Mouse (Mus musculus) embryonic fibroblast, embryonic 13.5 days (primary cell): Measurements from ENCODE around the gene Wscd2. TPM values are rescaled to one million over a fixed set of nuclear protein-coding genes. Genes with fewer than 3 reads are reported as not detected.

Experiments
- H3K27ac ChIP-seq: 2 replicates; pipeline ENCODE4 v1.5.1; 2012; ENCODE audit warnings: low read length, control low read depth, inconsistent platforms; ENCODE audit not compliant: insufficient read depth
- H3K4me1 ChIP-seq: 2 replicates; pipeline ENCODE4 v1.6.1; 2011; ENCODE audit warnings: low read length; ENCODE audit not compliant: control insufficient read depth, insufficient read depth
- H3K4me3 ChIP-seq: 2 replicates; pipeline ENCODE4 v1.5.1; 2011; ENCODE audit warnings: mild to moderate bottlenecking, control low read depth, low read length; ENCODE audit not compliant: insufficient read depth
- CTCF ChIP-seq: IDR thresholded peaks from 2 replicates; pipeline ENCODE4 v1.5.1; 2011; ENCODE audit warnings: mild to moderate bottlenecking, control low read depth, low read length, moderate library complexity, borderline replicate concordance; ENCODE audit not compliant: insufficient read depth
- POLR2A ChIP-seq: IDR thresholded peaks from 2 replicates; pipeline ENCODE4 v1.6.1; 2011; ENCODE audit warnings: low read depth, mild to moderate bottlenecking, control low read depth, low read length, moderate library complexity
- polyA plus RNA-seq: library from polyadenylated mRNA; stranded (reverse); fragments of >200 nt; gene quantifications from 2 replicates; pipeline ENCODE4 v1.2.4, GENCODE M21; 2011; ENCODE audit warnings: low read depth; ENCODE audit not compliant: missing spikeins, insufficient read length

Gene Wscd2
- polyA plus RNA-seq, 1 experiment = 4.1 TPM

GRCm38 (mm10) chr5:113606961-113607785 lies 117.0 kb downstream of the Wscd2 start:
- Histone ChIP-seq H3K4me1 (peaks cover 13% of the 10 kb centered on the region; the same call in 1 of the 2 replicates), H3K27ac (peak overlapping the region; percentile 93), H3K4me3 (no peak overlapping the region)
- TF ChIP-seq POLR2A = no peak
- no peak for TF ChIP-seq CTCF

GRCm38 (mm10) chr5:113607941-113608431 lies 117.9 kb downstream of the Wscd2 start:
- TF ChIP-seq POLR2A (peak; percentile 54; the same call in 1 of the 2 replicates), CTCF (no peak)
- H3K27ac ChIP-seq = peak overlapping the region; percentile 93
- H3K4me1 ChIP-seq = peaks cover 13% of the 10 kb centered on the region; the same call in 1 of the 2 replicates
- no peak overlapping the region for H3K4me3 ChIP-seq

- TF ChIP-seq POLR2A (no peak), CTCF (no peak)
- Histone ChIP-seq H3K27ac (peak overlapping the region; percentile 53), H3K4me1 (peaks cover 13% of the 10 kb centered on the region; the same call in 1 of the 2 replicates), H3K4me3 (no peak overlapping the region)
Observed at GRCm38 (mm10) chr5:113608511-113608910, 118.4 kb downstream of the Wscd2 start.

- Histone ChIP-seq H3K4me3 (no peak overlapping the region), H3K27ac (no peak overlapping the region), H3K4me1 (peaks cover 13% of the 10 kb centered on the region; the same call in 1 of the 2 replicates)
- no peak for TF ChIP-seq CTCF
- no peak for TF ChIP-seq POLR2A
Observed at GRCm38 (mm10) chr5:113609891-113610290, 119.8 kb downstream of the Wscd2 start.

- no peak overlapping the region for H3K27ac ChIP-seq
- H3K4me3 ChIP-seq = no peak overlapping the region
- peaks cover 13% of the 10 kb centered on the region; the same call in 1 of the 2 replicates for H3K4me1 ChIP-seq
- TF ChIP-seq POLR2A (no peak), CTCF (no peak)
Observed at GRCm38 (mm10) chr5:113610490-113610889, 120.4 kb downstream of the Wscd2 start.

GRCm38 (mm10) chr5:113611131-113611530 lies 121.0 kb downstream of the Wscd2 start:
- peaks cover 13% of the 10 kb centered on the region; the same call in 1 of the 2 replicates for H3K4me1 ChIP-seq
- no peak for TF ChIP-seq POLR2A
- TF ChIP-seq CTCF = no peak

GRCm38 (mm10) chr5:113611771-113612233 lies 121.7 kb downstream of the Wscd2 start:
- no peak overlapping the region for H3K27ac ChIP-seq
- no peak for TF ChIP-seq POLR2A

More at GRCm38 (mm10) chr5:113611131-113611530, 121.0 kb downstream of the Wscd2 start:
- Histone ChIP-seq H3K27ac (no peak overlapping the region), H3K4me3 (no peak overlapping the region)

GRCm38 (mm10) chr5:113618716-113619115 lies 128.6 kb downstream of the Wscd2 start:
- no peak for TF ChIP-seq CTCF
- Histone ChIP-seq H3K4me3 (no peak overlapping the region), H3K4me1 (no peaks in the 10 kb centered on the region), H3K27ac (no peak overlapping the region)

More at GRCm38 (mm10) chr5:113611771-113612233, 121.7 kb downstream of the Wscd2 start:
- H3K4me3 ChIP-seq = no peak overlapping the region
- peaks cover 13% of the 10 kb centered on the region; the same call in 1 of the 2 replicates for H3K4me1 ChIP-seq

GRCm38 (mm10) chr5:113619151-113619550 lies 129.0 kb downstream of the Wscd2 start:
- TF ChIP-seq POLR2A (no peak), CTCF (no peak)
- Histone ChIP-seq H3K4me1 (no peaks in the 10 kb centered on the region), H3K27ac (no peak overlapping the region), H3K4me3 (no peak overlapping the region)
